Mouse (Mus musculus) B cell, adult 62 days (primary cell): ENCODE data around the gene 1700013G24Rik. TPM values are rescaled to one million over a fixed set of nuclear protein-coding genes. Genes with fewer than 3 reads are reported as not detected.

Source experiments
- total RNA-seq: library from RNA; stranded (reverse); gene quantifications from 4 replicates; pipeline ENCODE4 v1.2.4, GENCODE M21; 2023

The 1700013G24Rik gene
- not detected in 4 replicates for total RNA-seq

DNA sequence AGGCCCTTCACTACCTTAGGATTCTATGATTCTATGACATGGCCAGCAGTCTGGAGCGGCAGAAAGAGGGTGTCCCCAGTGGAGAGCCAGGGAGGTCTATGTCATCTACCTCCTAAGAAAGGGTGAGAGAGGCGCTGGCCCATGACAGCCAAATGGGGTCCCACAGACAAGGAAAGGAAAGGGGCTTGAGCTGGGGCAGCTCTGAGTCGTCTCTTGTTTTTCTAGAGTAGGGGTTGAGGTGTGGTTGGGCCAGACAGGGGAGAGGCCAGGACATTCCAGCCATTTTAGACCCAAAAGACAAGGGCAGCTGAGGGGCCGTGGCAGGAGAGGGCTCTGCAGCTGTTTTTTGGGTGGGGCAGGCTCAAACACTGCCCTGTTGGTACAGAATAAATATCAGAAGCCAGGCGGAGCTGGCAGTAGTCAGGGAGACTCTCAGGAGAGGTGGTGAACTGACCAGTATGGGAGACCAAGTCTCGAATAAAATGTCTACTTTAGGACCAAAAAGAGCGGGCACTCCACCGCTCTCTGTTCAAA lies at the start of gene 1700013G24Rik:
Gene 1700013G24Rik, plus strand, starts transcription at position 51 of the 534 bp plus-strand sequence.

DNA sequence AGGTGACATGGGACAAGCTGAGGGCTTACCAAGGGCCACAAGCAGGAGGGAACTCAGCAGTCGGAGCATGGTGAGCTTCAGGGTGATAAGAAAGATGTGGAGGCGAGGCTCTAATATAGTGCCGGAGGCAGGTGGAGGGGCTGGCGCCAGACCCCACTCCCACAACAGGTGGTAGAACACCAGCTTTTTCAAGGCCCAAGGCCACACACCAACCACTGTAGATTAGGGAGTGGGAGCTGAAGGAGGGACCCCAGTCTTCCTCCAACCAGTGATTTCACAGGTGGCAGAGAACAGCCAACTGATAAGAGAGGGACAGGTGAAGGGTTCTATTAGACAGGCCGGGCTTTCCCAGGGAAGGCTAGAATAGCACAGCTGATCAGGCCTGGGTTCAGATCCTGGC lies 43.4 kb upstream of the 1700013G24Rik start, which contains the start of gene Cela3a:
Gene Cela3a, minus strand, starts transcription at position 101 of the 400 bp plus-strand sequence.

DNA sequence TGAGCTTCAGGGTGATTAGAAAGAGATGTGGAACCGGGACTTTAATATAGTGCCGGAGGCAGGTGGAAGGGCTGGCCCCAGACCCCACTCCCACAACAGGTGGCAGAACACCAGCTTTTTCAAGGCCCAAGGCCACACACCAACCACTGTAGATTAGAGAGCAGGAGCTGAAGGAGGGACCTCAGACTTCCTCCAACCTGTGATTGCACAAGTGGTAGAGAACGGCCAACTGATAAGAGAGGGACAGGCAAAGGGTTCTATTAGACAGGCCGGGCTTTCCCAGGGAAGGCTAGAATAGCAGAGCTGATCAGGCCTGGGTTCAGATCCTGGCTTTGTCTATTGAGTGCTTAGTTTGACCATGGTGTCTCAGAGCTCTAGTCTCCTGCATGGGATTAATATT lies 22.6 kb upstream of the 1700013G24Rik start, which contains the start of gene Cela3b:
Gene Cela3b, minus strand, starts transcription at position 39 of the 400 bp plus-strand sequence.

DNA sequence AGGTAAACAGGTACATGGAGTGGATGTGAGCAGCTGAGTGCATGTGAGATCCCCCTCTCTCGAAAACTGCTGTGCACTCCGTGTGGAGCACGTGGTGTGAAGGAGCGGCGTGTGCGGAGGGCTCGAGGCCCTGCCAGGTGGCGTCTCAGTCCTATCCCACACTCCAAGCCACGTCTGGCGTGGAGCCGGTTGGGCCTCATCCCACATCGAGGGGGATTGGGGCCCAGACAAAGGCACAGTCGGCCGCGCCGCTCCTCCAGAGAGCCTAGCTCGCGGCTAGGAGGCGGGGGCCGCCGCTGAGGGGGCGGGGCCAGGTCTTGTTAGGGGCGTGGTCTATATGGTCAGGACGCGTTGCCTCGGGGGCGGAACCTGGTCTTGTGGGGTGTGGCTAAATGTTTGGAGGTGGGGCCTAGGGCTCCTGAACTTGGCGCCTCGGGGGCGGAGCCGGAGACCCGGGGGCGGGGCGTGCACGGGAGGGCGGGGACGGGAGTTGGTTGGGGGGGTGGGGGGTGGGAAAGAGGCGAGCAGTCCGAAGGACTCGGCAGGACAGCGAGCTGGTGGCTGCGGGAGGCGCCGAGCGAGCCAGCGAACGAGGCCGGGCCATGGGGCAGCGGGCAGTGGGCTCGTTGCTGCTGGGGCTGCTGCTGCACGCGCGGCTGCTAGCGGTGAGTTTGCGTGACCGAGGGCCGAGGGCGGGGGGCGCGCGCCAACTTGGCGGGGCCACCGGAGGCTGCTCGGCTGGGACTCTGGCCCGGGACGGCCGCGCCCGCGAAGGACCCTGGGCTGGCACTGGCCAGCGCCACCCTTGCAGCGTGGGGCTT lies 15.4 kb downstream of the 1700013G24Rik start, which contains the start of gene Hspg2:
Gene Hspg2, plus strand, starts transcription at position 510 of the 821 bp plus-strand sequence.

Other genes starting within 250 kb of the 1700013G24Rik start
- gene Wnt4, start 175.8 kb upstream of the 1700013G24Rik start, total RNA-seq, result 0.21 TPM in 1 of 4 replicates, not detected in the others
- 451 to 497 TPM (median 480 TPM) in 4 replicates for gene Cdc42, start 95.6 kb upstream of the 1700013G24Rik start, total RNA-seq
- gene Cela3a, start 43.5 kb upstream of the 1700013G24Rik start, total RNA-seq, result not detected in 4 replicates
- not detected in 4 replicates for gene Cela3b, start 22.7 kb upstream of the 1700013G24Rik start, total RNA-seq
- gene Hspg2, start 15.5 kb downstream of the 1700013G24Rik start, total RNA-seq, result 2.0 to 2.4 TPM (median 2.1 TPM) in 4 replicates
- not detected in 4 replicates for gene Ldlrad2, start 121.3 kb downstream of the 1700013G24Rik start, total RNA-seq
- gene Usp48, start 140.5 kb downstream of the 1700013G24Rik start, total RNA-seq, result 229 to 245 TPM (median 234 TPM) in 4 replicates
- 14.4 to 20.4 TPM (median 18.0 TPM) in 4 replicates for gene Rap1gap, start 211.4 kb downstream of the 1700013G24Rik start, total RNA-seq